Mouse (Mus musculus) E14TG2a.4 (cell line): Measurements from ENCODE around the gene Cinp.

Source experiments
- CTCF ChIP-seq: conservative IDR thresholded peaks from 2 replicates; pipeline ENCODE4 v1.5.1; 2014; ENCODE audit warnings: low read length
- NANOG ChIP-seq: IDR thresholded peaks from 2 replicates; pipeline ENCODE4 v1.6.1; 2014; ENCODE audit warnings: borderline replicate concordance, low read length, mixed read lengths
- POU5F1 ChIP-seq: IDR thresholded peaks from 2 replicates; pipeline ENCODE4 v1.6.1; 2014; ENCODE audit warnings: low read length, borderline replicate concordance

DNA sequence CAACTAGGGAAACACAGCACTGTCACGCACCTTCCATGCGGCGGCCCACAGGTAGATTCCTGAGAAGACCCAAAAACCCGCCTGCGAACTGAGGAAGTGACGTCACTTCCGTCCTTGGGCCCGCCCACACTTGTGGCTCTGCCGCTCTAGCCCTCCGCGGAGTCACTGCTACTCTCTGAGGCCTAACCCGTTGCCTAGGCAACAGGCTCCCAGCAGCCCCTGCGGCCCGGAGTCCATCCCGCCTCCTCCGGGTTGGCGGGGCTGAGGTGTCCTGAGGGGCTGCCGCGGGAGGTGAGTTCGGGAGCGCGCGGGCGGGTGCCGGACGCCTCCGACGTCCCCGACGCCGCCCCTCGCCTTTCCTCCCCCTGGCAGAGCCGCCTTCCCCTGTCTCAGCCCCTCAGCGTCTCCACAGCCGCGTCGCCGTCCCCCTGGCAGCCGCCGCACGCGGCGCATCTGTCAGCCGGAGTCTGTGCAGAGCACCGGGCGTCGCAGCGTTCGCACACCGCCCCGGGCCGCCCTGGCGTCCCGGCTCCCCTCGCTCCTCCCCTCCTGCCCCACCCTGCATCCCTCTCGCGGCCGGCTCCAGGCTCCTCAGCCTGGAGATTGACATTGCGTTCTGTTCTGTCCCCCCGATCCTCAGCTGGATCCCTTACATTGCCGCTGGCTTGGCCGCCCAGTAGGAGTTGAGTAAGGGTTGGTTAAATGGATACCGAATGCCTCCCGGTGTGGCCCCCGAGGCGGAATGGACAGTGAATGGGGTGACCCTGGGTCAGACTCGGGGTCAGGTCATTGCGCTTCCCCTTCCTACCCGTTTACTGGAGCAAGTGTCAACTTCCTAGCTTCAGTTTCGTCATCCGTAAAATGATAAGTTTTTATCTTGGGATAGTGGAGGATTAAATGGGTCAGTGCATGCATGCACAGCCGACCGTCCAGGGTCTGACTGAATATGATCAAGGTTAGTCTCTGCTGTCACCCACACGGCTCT, at the start of gene Cinp, which contains the start of gene Tecpr2:
- no peak for TF ChIP-seq CTCF
- no peak for TF ChIP-seq POU5F1
- no peak for TF ChIP-seq NANOG
